Mouse (Mus musculus) cerebellum, adult 2 months (tissue): ENCODE measurements around the gene Xbp1.

Experiments
- CTCF ChIP-seq: fragments of 200-500 bp; IDR thresholded peaks from 2 replicates; pipeline ENCODE4 v1.5.1; 2011; ENCODE audit warnings: low read depth, mild to moderate bottlenecking, control low read depth, low read length, moderate library complexity, borderline replicate concordance; ENCODE audit not compliant: insufficient read depth
- POLR2A ChIP-seq: fragments of 200-500 bp; IDR thresholded peaks from 2 replicates; pipeline ENCODE4 v1.6.1; 2011; ENCODE audit warnings: low read length, control low read depth, borderline replicate concordance; ENCODE audit not compliant: insufficient read depth

DNA sequence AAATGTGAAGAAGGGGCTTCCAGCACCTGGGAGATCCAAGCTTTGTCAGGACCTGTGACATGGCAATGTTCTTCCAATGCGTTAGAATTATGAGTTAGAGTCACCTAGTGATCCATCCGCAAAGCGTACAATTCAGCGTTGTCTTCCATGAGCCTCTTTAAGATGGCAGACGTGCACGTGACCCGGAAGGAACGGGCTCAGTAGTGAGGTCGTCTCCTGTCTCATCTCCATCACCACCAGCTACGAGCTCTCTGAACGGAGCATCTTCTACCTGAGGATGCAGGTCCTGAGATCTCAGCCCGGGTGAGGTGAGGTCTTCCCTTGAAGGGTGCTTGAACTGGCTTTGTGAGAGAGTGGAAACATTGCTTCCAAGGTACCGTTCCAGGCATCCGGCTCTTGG, 3.8 kb upstream of the Xbp1 start:
- no peak for TF ChIP-seq CTCF
- TF ChIP-seq POLR2A, result no peak
